Mouse (Mus musculus) left cerebral cortex, adult 9 months (tissue): ENCODE results near the gene Nmnat2.

Experiments
- DNase-seq, 2 experiments: peaks; one replicate each; pipeline ENCODE4 v3.0.0; 2022; ENCODE audit warnings: low spot score in 2 of 2

Nmnat2 gene

GRCm38 (mm10) chr1:153019128-153019527, 64.3 kb downstream of the Nmnat2 start:
- no peak for DNase-seq

- DNase-seq = no peak
These were observed 64.8 kb downstream of the Nmnat2 start for GRCm38 (mm10) chr1:153019623-153020022.

GRCm38 (mm10) chr1:153021034-153021638, 66.3 kb downstream of the Nmnat2 start:
- no peak for DNase-seq

- no peak for DNase-seq
These were observed 68.2 kb downstream of the Nmnat2 start for GRCm38 (mm10) chr1:153023018-153023417.

DNA sequence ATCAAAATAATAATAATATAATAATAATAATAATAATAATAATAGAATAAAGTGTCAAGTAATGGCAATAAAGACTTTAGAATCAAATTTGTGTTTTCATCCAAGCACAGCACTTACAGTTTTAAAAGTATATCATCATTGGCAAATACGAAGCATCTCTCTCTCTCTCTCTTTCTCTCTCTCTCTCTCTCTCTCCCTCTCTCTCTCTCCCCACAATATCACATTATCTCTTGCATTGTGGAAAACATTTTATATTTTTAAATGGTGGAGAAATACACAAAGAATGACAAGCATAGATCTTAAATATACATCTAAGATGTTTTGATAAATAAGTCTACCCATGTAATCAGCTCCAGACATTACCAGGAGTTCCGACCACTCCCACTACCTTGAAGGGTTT, 69.1 kb downstream of the Nmnat2 start:
- DNase-seq = no peak

DNA sequence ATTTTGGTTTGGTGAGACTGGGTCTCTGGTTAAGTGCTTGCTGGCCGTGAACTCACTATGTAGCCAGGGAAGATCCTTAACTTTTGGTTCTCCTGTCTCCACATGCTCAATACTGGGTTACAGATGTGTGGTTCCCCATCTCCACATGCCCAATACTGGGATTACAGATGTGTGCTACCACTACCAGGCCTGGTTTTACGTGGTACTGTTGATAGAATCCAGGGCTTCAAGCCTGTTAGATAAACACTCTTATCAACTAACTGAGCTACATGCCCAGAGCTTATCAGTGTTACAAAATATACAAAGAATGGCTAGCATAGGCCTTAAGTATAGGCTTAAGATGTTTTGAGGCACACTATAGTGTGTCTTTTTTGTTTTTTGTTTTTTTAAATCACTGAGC, 69.7 kb downstream of the Nmnat2 start:
- no peak for DNase-seq

DNA sequence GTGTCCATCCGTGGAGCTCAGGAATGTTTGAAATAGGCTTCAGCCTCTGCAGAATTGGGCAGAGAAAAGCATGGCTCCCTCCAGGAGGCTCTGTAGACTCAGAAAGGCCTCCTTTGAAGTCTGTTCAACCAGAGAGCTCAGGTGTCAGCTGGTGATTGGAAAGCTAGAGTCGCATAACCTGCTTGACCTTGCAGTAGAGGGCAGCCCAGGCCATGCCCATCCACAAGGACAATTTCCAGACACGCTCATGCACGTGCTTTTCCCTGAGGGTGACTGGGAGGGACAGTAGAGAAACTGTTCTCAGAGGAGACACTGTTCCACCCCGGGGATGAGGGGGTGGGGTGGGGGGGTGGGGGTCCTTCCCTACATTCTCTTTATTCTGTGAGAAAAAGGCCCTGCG, 76.6 kb downstream of the Nmnat2 start:
- DNase-seq = no peak

- DNase-seq = no peak
These were observed 77.2 kb downstream of the Nmnat2 start for GRCm38 (mm10) chr1:153031954-153032353.

DNA sequence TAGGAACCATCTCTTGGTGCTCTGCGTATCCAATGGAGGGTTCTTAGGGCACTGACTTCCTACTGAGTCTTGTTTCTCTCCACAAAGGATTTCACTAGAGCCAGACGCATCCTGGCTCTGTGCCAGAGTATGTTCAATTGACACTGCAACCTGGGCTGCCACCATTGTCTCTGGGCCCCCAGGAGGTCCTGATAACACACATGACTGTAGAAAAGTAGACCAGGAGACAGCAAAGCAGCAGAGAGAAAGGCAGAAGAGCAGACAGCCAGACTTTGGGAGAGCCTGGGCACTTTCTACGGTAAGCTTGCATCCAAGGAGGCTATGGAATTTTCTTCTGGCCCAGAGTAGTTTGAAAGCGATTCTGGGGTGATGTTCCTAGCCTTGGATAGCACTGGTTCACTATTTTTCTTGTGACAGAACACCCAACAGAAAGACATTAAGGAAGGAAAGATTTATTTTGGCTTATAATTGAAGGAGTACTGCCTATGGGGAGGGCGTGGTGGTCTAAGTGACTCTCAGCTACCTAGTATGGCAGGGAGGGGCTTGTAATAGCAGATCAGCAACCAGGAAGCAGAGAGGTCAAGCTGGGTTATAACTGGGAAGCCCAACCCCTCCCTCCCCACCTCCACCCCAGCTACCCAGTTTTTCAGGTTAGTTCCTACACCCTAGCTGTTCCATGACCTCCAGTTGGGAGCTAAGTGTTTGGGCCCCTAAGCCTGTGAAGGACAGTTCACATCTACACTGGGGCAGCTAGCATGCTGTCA, 78.5 kb downstream of the Nmnat2 start:
- DNase-seq = no peak

DNA sequence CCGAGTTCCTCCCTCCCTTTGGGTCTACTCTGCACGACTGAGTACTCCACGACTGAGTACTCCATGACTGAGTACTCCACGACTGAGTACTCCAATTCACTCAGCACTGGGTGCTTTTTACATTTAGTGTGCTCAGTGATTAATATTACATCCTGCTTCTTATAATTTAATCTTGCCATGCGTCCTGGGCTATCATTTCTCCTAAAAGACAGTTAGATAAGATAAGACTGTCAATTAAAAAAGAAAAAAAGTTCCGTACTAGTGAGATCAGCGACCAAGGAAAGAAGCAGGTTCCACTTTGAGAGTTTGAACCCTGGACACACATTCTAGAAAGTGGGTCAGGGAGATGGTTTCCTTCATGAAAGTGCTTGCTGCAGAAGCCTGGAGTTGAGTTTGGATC, 79.3 kb downstream of the Nmnat2 start:
- DNase-seq = no peak

GRCm38 (mm10) chr1:153035328-153035944, 80.6 kb downstream of the Nmnat2 start:
- DNase-seq = peak in 1 of 2 experiments; percentile 81

DNA sequence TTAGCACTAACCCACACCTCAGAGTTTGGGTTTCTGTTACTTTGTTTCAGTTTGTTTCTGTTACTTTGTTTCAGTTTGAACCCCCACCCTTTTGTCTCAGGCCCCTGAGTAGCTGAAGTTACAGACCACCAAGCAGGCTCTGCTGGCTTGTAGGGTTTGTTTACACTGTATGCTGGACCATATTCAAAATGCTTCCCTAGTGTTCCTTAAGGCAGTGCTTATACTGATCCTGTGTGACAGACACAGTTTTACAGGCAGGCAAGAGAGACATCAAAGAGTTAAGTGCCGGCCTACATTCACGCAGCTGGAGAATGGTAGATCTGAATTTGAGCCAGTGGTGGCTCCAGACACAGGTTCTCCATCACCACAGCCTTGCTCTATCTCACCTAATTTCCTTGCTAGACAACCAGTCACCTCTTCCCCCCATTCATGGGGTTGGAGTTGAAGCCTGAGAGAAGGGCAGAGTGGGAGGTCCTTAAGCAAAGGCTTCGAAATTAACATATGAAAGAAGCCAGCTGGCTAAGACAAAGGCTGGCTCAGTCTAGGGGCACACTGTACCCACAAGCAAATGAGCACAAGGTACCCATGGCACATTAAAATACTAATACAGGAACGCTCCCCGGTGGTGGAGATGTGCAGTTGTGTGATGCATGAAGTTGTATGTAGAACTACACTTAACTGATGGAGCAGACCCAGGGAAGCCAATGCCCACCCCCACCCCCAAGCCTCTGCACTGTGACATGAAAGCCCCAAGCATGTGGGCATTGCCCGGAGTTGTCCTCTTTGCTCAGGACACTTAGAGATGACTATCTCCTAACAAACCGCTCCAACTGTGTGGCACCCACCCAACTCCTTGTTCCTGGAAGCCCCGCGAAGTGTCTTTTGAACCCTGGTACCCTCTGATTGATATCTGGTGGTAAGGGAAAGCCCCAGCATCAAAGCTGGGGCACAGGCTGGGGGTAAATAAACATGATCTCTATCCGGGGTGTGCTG, 82.9 kb downstream of the Nmnat2 start:
- no peak for DNase-seq

DNA sequence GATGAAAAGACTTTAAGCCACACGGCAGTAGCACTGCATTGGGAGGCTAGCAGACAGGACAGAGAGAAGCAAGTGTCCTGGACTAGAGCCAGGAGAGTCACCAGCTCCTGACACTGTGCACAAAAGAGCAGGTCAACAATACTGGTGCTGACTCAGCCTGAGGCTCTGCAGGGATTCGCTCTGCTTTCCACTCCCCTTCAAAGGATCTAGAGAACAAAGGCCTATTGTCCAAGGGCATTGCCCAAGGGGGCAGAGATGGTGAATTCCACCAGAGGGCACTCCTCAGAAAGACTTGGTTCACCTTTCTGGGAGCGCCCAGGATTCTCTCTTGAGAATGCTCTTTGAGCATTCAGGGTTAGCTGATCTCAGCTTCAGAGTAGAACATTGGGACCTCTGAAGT, 85.3 kb downstream of the Nmnat2 start:
- peak; percentile 32 to 44 for DNase-seq

DNA sequence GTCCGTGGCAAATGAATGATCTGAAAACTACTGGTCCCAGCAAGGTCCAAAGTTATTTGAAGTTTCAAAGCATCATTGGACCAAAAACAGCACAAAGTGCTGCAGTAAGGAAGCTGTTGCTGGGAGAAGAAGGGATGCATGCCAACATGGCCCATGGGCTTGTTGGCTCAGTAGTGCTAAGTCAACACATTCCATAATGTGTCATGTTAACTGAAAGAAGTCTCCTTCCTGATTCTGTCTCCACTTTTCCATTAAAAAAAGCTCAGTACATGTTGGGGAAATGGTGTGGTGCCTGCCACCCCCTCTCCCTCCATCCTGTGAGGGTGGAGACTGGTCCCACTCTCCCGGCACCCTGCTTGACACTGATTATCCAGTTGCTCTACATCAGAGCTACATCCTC, 86.3 kb downstream of the Nmnat2 start:
- DNase-seq = no peak

- DNase-seq = no peak
These were observed 87.5 kb downstream of the Nmnat2 start for GRCm38 (mm10) chr1:153042318-153042717.

DNA sequence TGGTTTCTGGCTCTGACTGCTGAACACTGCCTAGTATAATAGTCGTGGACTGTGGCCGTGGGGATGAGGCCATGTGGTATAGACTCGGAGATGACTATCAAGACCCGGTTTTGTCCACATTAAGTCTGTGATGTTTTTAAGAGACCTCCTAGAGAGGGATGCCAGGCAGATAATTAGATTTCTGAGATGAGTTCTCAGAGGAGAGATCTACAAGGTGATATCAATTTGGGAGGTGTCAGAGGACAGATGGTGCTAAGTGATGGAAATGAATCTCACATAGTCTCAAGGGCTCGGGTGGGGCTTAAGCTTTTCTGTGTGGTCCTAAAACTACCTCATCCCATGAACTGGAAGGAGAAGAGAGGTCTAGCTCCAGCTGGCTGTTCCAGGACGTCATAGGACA, 88.5 kb downstream of the Nmnat2 start:
- no peak for DNase-seq

DNA sequence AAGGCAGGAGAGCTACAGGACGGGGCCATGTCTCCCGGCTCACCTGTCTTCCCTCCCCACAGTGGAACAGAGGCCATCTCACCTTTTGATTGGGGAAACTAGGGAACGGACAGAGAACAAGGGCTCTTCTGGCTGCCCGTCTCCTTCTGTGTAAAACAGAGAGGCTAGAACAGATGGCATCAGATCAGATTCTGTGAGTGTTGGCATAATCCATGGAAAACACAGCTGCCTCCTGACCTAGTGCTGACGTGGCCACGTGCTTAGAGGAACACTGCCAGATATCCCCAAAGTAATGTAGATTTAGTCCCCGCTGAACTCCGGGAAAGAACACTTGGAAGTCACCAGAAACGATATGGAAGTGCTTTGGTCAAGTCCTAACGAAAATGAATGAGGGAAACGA, 90.6 kb downstream of the Nmnat2 start:
- peak in 1 of 2 experiments; percentile 42 for DNase-seq

- DNase-seq = no peak
These were observed 93.5 kb downstream of the Nmnat2 start for GRCm38 (mm10) chr1:153048147-153048878.

DNA sequence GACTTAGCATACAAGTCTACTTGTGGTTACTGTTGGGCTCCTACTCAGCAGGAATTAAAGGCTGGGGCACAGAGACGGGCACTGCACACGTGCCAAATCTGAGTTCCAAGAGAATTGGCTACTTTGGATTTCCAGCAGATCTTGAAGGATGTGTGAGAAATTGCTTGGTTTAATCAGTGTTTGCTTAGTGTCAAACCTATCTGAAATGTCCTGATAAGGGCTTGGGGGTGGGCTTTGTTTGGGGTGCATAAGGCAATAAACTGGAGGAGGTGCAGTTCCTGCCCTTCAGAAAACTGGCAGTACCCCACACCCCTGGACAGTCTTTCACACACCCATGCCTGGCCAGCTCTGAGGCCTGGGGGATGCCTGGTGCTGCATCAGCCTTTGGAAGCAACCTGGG, 94.7 kb downstream of the Nmnat2 start:
- no peak for DNase-seq

GRCm38 (mm10) chr1:153051474-153051873, 96.7 kb downstream of the Nmnat2 start:
- no peak for DNase-seq

DNA sequence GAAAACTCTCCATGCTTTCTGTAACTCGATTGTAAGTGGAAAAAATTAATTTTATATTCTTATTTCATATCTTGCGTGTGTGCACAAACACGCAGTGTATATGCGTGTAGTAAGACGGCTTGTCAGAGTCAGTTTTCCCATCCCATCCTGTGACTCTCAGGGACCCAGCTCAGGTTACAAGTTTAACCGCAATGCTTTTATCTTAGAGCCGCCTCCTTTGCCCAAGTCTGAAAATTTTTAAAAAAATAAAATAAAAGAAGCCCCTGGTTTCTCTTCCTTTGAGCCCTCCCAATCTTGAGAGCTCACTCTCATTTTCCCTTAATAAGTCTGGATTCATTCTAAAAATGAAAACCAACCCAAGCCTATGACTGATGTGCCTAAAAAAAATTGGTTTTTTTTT, 98.8 kb downstream of the Nmnat2 start:
- no peak for DNase-seq
